8 mouse cellular contexts compared by ENCODE assay signal in genomic region chr12:16754311-16754710, GRCm38 (mm10). TPM values are rescaled to one million over a fixed set of nuclear protein-coding genes. Genes with fewer than 3 reads are reported as not detected.
DNase-seq lines count a peak whose midpoint lies in the region; ATAC-seq lines count a peak whose summit lies in the region.

No protein-coding gene starts in this region.

- WGBS in midbrain, embryonic 10.5 days: 3% methylated on average over 2 of the region's 2 CpGs
- 6% methylated on average over 2 of the region's 2 CpGs for WGBS in midbrain, embryonic 13.5 days
- WGBS in limb, embryonic 11.5 days: 3% methylated on average over 2 of the region's 2 CpGs

- no peaks in the 10 kb centered on the region for H3K9me3 ChIP-seq in midbrain, embryonic 10.5 days (replicated peaks)
- no peaks in the 10 kb centered on the region for H3K9me3 ChIP-seq in midbrain, embryonic 13.5 days
- H3K9me3 ChIP-seq in limb, embryonic 11.5 days (ENCODE audit: control insufficient read depth, low read length): no peaks in the 10 kb centered on the region

- no peak overlapping the region for H3K4me2 ChIP-seq in midbrain, embryonic 13.5 days (replicated peaks)
- H3K4me2 ChIP-seq in limb, embryonic 11.5 days (ENCODE audit: low read depth, severe bottlenecking): no peak overlapping the region

- no peak overlapping the region for H3K27ac ChIP-seq in midbrain, embryonic 10.5 days (replicated peaks)
- no peak overlapping the region for H3K27ac ChIP-seq in midbrain, embryonic 13.5 days
- H3K27ac ChIP-seq in limb, embryonic 11.5 days (replicated peaks; ENCODE audit: low read depth, low read length): no peak overlapping the region

- no peak overlapping the region for H3K4me3 ChIP-seq in midbrain, embryonic 10.5 days
- no peak overlapping the region for H3K4me3 ChIP-seq in midbrain, embryonic 13.5 days (replicated peaks)
- no peak overlapping the region for H3K4me3 ChIP-seq in limb, embryonic 11.5 days (ENCODE audit: low read depth, low read length)

- no peak for ATAC-seq in midbrain, embryonic 13.5 days
- ATAC-seq in limb, embryonic 11.5 days (ENCODE audit: insufficient number of reproducible peaks, low FRiP score, low TSS enrichment, low read depth): no peak

- H3K9ac ChIP-seq in midbrain, embryonic 13.5 days (replicated peaks): no peak overlapping the region
- no peak overlapping the region for H3K9ac ChIP-seq in limb, embryonic 11.5 days (ENCODE audit: low read length)

- H3K4me1 ChIP-seq in midbrain, embryonic 10.5 days: peaks cover 66% of the 10 kb centered on the region
- H3K4me1 ChIP-seq in midbrain, embryonic 13.5 days (replicated peaks): peaks cover 21% of the 10 kb centered on the region
- peaks cover 14% of the 10 kb centered on the region for H3K4me1 ChIP-seq in limb, embryonic 11.5 days (ENCODE audit: control insufficient read depth, insufficient read depth, low read length)

- H3K27me3 ChIP-seq in midbrain, embryonic 10.5 days (ENCODE audit: low read depth, poor library complexity, severe bottlenecking): peaks cover 28% of the 10 kb centered on the region
- no peaks in the 10 kb centered on the region for H3K27me3 ChIP-seq in midbrain, embryonic 13.5 days
- H3K27me3 ChIP-seq in limb, embryonic 11.5 days (ENCODE audit: control insufficient read depth, insufficient read depth, low read length): no peaks in the 10 kb centered on the region

- H3K36me3 ChIP-seq in midbrain, embryonic 10.5 days: peaks cover 48% of the 10 kb centered on the region
- no peaks in the 10 kb centered on the region for H3K36me3 ChIP-seq in midbrain, embryonic 13.5 days
- H3K36me3 ChIP-seq in limb, embryonic 11.5 days (ENCODE audit: control insufficient read depth, insufficient read depth, low read length): no peaks in the 10 kb centered on the region; the same call in 1 of the 2 replicates

- peak; percentile 68 to 76 for DNase-seq in adrenal gland, adult 18-20 months (ENCODE audit: low spot score in 2 of 2)
- no peak for DNase-seq in adrenal gland, postnatal 4 days (ENCODE audit: low spot score in 2 of 2)
- peak; percentile 68 for DNase-seq in midbrain, embryonic 10.5 days (ENCODE audit: low spot score)
- DNase-seq in brain, adult 2 months (ENCODE audit: low read depth, low spot score): peak; percentile 20
- DNase-seq in frontal cortex, postnatal 25 days (ENCODE audit: low spot score in 2 of 2): peak; percentile 27 to 39
- DNase-seq in limb, embryonic 11.5 days (ENCODE audit: low spot score): peak; percentile 79
- peak; percentile 26 to 79 for DNase-seq in spleen, postnatal 4 days (ENCODE audit: low spot score in 2 of 2)

RNA-seq across cellular contexts. Expression of gene Greb1, which starts 46.4 kb away (rescaled TPM):
- total RNA-seq in adrenal gland, adult 18-20 months (2021): 10 to 100 TPM; 43.7 to 54.7 TPM
- 10 to 100 TPM; 62.1 to 69.5 TPM for total RNA-seq in adrenal gland, postnatal 4 days (2021)
- polyA plus RNA-seq in midbrain, embryonic 10.5 days (2016; fragmentation: Nextera tagmentation; extraction: Ambion mirVana): 24.0 and 31.0 TPM in 2 replicates
- 2.7 and 3.1 TPM in 2 replicates for polyA plus RNA-seq in midbrain, embryonic 13.5 days (2015; fragmentation: Nextera tagmentation; extraction: Ambion mirVana)
- polyA plus RNA-seq in limb, embryonic 11.5 days (2014; fragmentation: Nextera tagmentation; extraction: Ambion mirVana): 11.4 and 17.9 TPM in 2 replicates

RNA-seq across cellular contexts. Expression of gene E2f6, which starts 56.5 kb away (rescaled TPM):
- 10 to 100 TPM; 39.5 to 41.5 TPM for total RNA-seq in adrenal gland, adult 18-20 months (2021)
- total RNA-seq in adrenal gland, postnatal 4 days (2021): 10 to 100 TPM; 37.2 to 41.4 TPM
- 72.8 and 73.0 TPM in 2 replicates for polyA plus RNA-seq in midbrain, embryonic 10.5 days (2016; fragmentation: Nextera tagmentation; extraction: Ambion mirVana)
- polyA plus RNA-seq in midbrain, embryonic 13.5 days (2015; fragmentation: Nextera tagmentation; extraction: Ambion mirVana): 46.7 and 49.5 TPM in 2 replicates
- polyA plus RNA-seq in limb, embryonic 11.5 days (2014; fragmentation: Nextera tagmentation; extraction: Ambion mirVana): 67.0 and 71.1 TPM in 2 replicates

Comparison
In these comparisons a context has a peak if more than half of its experiments do, and no peak if none do; other contexts are left out.
1. DNase-seq: peak in adrenal gland, adult 18-20 months (2 of 2), midbrain, embryonic 10.5 days (single experiment), brain, adult 2 months (single experiment), frontal cortex, postnatal 25 days (2 of 2), limb, embryonic 11.5 days (single experiment) and spleen, postnatal 4 days (2 of 2); none in adrenal gland, postnatal 4 days (0 of 2).